Mouse (Mus musculus) gastrocnemius, postnatal 25 days (tissue): Measurements from ENCODE around the gene Clptm1. TPM values are rescaled to one million over a fixed set of nuclear protein-coding genes. Genes with fewer than 3 reads are reported as not detected.
"Not testable (repeated sequence)": the region's sequence is repeated elsewhere in the genome, so short reads cannot be mapped to it uniquely, and the experiment has no call there.

Experiments used
- DNase-seq: peaks from one replicate; pipeline ENCODE4 v3.0.0; 2022
- total RNA-seq, 2 experiments: library from RNA; stranded (reverse); gene quantifications; 1 replicate in 1 of 2; 2 replicates in 1 of 2; pipeline ENCODE4 v1.2.3; 2021

Gene Clptm1
- total RNA-seq, 2 experiments from 2014 or later = 36.3 to 47.0 TPM

DNA sequence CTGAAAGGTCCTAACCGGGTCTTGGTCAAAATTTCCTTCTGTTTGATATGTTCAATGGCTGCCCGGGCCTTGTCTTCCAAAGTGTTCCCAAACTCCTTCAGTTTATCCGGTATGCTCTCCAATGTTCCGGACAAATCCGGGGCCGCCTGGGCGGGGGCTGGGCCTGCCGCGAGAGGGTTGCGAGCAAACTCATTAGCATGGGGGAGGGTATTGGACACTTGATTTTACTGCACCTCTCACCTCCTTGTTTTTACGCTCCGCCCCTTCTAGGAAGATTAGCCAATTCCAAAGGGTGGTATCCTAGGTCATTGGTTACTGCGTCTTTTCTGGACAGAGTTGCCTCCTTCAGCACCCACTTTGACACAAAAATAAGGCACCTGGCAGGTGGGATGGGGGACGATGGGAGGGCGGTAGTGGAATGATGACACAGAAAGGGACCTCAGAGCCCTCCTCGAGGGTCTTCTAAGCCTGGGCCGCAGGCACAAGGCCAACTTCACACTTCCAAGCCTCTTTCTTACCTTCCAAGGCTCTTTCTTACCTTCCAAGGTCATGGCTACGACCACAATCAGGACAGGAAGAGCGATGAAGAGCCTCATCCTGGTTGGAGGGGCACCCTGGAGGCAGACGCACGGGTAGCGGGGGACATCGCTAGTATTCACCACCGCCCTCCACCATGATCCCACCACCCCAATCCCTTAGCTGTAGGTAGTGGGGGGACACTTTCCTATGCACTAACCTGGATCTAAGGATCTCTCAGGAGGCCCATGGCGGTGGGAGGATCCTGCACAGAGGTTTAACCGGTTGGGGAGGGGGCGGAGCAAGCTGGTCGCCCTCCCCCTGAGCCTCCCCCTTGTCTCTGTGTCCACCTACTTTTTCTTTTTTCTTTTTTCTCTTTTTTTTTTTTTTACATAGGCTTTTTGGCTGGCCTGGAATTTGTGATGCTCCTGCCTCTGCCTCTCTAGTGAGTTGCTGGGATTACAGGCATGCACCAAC is 27.3 kb upstream of the Clptm1 start, which contains the start of gene Apoc1:
Apoc1 (minus strand) TSS at position 788 of the 993 bp plus-strand sequence.
- no peak for DNase-seq

DNA sequence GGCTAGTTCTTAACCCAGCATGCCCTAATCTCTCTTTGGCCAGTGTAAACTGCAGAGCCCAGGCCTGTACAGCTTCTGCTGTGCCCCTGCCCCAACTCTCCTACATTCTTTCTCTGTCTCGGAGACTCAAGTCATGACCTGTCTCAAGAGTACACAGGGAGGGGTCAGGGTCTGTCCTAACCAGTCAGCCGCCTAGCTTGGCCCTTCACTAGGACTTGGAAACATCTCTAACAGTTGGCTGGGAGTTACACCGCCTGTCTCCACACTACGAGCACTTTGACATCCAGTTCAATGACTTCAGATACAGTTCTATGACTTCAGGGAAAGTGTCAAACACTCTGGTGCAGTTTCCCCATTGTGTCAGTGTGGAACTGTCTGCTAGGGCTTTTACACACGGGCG is 26.6 kb upstream of the Clptm1 start:
- DNase-seq = no peak

DNA sequence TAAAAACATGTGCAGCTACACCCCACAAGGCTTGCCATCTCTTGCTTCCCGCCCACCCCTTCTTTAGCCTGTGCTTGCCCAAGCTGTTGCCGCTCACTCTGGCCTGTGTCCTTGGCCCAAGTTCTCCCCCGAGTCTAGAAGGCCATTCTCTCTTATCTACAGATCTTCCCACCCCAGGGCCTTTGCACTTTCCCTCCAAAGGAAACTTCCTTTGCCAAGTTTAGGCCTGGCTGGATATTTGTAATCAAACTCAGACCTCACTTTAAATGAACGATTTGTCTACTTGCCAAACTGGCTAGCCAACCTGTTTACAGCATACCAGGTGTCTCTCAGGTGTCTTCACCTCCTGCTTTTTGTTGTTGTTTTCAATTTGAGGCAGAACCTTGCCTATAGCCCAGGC is 26.0 kb upstream of the Clptm1 start:
- DNase-seq = no peak

- no peak for DNase-seq
Measured at GRCm38 (mm10) chr7:19688611-19689010, 23.8 kb upstream of the Clptm1 start.

GRCm38 (mm10) chr7:19688101-19688500 is 23.3 kb upstream of the Clptm1 start:
- DNase-seq = no peak

GRCm38 (mm10) chr7:19686927-19687583 is 22.2 kb upstream of the Clptm1 start:
- DNase-seq = not testable (repeated sequence)

DNA sequence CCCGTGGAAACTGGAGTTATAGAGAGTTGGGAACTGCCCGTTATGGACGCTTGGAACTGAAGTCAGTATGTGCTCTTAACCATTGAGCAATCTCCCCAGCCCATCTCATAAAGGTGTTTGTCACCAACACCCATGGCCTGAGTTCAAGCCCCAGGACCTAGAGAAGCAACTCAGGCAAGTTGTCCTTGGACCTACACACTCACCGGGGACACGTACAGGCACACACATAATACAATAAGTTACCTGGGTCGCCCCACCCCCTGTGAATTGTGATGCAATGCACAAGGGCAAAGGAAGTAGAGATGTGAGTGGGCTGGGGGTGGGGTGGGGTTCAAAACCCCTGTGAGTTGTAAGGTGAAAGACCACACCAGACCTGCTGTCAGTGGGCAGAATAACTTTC is 21.7 kb upstream of the Clptm1 start:
- DNase-seq = no peak

- no peak for DNase-seq
Measured at GRCm38 (mm10) chr7:19685374-19685773, 20.5 kb upstream of the Clptm1 start.

- no peak for DNase-seq
Measured at GRCm38 (mm10) chr7:19683771-19684201, 19.0 kb upstream of the Clptm1 start.

- DNase-seq = no peak
Measured at GRCm38 (mm10) chr7:19682979-19683378, 18.1 kb upstream of the Clptm1 start.

DNA sequence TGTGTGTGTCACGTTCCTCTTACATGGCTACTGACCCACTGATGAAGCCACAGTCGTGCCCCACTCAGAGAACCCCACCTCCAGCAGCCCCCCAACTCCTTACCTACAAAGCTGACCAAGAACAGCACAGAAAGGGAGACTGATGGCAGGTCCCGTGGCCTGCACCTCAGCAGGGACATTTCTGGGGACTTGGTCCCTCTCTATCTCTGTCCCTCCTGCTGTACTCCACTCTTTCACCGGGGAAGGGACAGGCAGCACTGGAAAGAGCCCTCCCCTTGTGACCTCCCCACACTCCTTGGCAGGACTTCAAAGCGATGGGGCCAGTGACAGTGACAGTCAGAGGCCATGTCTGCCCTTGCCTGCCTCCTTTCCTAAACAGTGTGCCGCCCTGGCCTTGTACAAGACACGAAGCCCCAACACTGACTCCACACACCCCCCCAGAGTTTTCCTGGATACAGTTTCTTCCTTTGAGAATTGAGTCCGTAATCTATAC is 16.4 kb upstream of the Clptm1 start, which contains the start of the genes Gm44805 and Apoc4:
Gm44805 (minus strand) TSS at position 222 of the 493 bp plus-strand sequence.
Apoc4 (minus strand) TSS at position 278 of the 493 bp plus-strand sequence.
- DNase-seq = no peak

DNA sequence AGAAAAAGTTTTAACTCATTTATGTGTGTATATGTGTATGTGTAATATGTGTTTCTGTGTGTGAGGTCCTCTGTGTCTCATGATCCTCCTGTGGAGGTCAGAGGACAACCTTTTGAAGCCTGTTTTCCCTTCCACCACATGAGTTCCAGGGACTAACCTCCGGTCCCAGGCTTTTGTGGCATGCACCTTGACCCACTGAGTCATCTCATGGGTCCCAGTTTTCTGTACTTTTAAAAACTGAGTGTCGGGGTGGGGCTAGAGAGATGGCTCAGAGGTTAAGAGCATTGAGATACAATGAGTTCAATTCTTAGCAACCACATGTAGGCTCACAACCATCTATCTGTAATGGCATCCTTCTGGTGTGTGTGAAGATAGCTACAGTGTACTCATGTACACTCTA is 15.9 kb upstream of the Clptm1 start:
- DNase-seq = no peak

- DNase-seq = no peak
Measured at GRCm38 (mm10) chr7:19678901-19679300, 14.1 kb upstream of the Clptm1 start.

DNA sequence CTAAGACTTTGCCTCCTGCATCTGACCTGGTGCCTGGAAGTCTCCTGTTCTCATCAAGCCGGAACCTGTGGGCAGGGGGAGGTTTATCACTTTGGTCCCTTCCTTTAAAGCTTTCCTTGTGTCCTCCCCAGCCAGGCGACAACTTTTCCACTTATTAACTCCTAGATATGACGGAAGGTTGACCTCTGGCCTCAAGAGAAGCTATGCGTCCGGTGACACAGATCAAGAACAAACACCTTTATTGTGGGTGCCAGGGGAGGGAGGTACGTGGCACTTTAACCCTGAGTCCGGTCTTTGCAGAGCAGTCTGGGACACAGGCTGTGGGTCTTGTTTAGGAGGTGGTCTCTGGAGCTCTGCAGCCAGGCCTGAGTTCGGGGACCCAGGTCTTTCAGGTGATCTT is 13.0 kb upstream of the Clptm1 start, which contains the start of gene Apoc2:
Apoc2 (minus strand) TSS at position 70 of the 400 bp plus-strand sequence.
- no peak for DNase-seq

DNA sequence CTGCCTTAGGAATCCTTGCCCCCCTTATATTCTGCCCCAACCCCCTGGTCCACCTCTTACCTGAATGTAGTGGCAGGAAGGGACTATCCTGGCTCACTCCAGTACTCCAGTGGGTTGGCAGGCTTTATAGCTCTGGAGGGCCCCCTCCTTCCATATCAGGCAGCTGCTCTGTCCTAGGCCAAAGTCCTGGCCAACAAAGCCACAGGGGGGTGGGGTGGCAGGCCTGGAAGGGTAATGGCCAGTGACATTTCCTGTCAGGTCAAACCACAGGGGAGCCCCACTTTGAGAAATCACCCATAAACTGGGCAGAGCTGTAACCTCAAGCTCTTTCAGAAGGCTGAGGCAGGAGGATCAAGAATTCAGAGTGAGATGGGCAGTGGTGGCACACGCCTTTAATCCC is 11.8 kb upstream of the Clptm1 start:
- DNase-seq = no peak

DNA sequence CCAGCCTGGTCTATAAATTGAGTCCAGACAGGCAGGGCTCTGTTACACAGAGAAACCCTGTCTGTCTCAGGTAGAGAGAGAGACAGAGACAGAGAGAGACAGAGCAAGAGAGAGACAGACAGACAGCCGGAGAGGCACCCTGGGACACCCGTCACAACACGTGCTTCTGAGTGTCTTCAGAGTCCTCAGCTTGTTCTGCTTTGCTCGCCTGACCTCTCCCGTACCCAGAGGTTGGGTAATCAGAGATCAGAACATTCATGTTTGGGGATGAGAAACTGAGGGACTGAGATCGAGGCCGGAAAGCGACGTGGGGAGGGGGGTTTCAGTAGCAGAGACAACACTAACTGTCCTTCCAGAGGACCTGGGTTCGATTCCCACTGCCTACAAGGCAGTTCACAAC is 11.0 kb upstream of the Clptm1 start:
- no peak for DNase-seq

DNA sequence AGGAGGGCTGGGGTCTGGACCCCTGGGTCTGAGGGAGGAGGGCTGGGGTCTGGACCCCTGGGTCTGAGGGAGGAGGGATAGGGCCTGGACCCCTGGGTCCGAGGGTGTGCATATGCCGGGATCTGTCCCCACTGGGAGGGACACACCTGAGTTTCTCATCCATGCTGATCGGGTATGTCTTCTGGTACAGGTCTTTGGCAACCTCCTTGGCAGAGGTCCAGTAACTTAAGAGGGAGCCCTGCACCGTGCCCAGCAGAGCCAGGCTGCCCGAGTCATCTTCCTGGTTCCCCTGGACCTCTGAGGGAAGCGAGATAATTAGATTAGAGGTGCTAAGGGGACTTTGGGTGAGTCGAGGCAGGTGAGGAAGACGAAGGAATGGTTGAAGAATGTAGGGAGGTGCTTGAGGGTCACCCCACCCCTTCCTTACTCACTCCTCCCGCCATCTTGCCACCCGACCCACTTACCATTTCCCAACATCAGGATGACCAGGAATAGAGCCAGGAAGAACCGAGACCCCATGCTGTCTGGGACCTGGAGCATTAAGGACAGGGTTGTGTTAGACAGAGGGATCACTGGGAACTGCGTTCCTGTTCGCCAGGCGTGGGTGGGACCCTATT is 8.4 kb upstream of the Clptm1 start:
- no peak for DNase-seq

- no peak for DNase-seq
Measured at GRCm38 (mm10) chr7:19671511-19671910, 6.7 kb upstream of the Clptm1 start.

- DNase-seq = peak; percentile 81
Measured at GRCm38 (mm10) chr7:19668947-19669721, 4.3 kb upstream of the Clptm1 start.

GRCm38 (mm10) chr7:19667434-19667833 is 2.6 kb upstream of the Clptm1 start:
- no peak for DNase-seq

- no peak for DNase-seq
Measured at GRCm38 (mm10) chr7:19666750-19667149, 1.9 kb upstream of the Clptm1 start.
